Mouse (Mus musculus): ENCODE measurements around the gene Krtap28-13.
A peak's percentile ranks its signal among the peaks of the same experiment; 100 is the strongest.

Krtap28-13 gene

GRCm38 (mm10) chr1:83060643-83061042 is at the start of gene Krtap28-13:
Krtap28-13 (plus strand) TSS chr1:83060930.
- DNase-seq = no peak

GRCm38 (mm10) chr1:83014477-83014876 is 46.3 kb upstream of the Krtap28-13 start:
- no peak for DNase-seq

- no peak for DNase-seq
These were observed 45.3 kb upstream of the Krtap28-13 start for GRCm38 (mm10) chr1:83015329-83015879.

- no peak for DNase-seq
These were observed 44.2 kb upstream of the Krtap28-13 start for GRCm38 (mm10) chr1:83016556-83016955.

GRCm38 (mm10) chr1:83031950-83032349 is 28.8 kb upstream of the Krtap28-13 start:
- DNase-seq = no peak

GRCm38 (mm10) chr1:83032508-83032907 is 28.2 kb upstream of the Krtap28-13 start:
- DNase-seq = no peak

- no peak for DNase-seq
These were observed 26.2 kb upstream of the Krtap28-13 start for GRCm38 (mm10) chr1:83034509-83034908.

- DNase-seq = no peak
These were observed 23.6 kb upstream of the Krtap28-13 start for GRCm38 (mm10) chr1:83036892-83037667.

- peak; percentile 53 to 68 for DNase-seq
These were observed 22.5 kb upstream of the Krtap28-13 start, which contains the start of gene Slc19a3 for GRCm38 (mm10) chr1:83038109-83038672. Slc19a3 (minus strand) TSS chr1:83038448.

- no peak for DNase-seq
These were observed 21.6 kb upstream of the Krtap28-13 start for GRCm38 (mm10) chr1:83039080-83039479.

GRCm38 (mm10) chr1:83042380-83042779 is 18.4 kb upstream of the Krtap28-13 start, which contains the start of gene Krtap28-10:
Krtap28-10 (minus strand) TSS chr1:83042480.
- DNase-seq = no peak

GRCm38 (mm10) chr1:83044882-83045427 is 15.8 kb upstream of the Krtap28-13 start, which contains the start of gene Gm47969:
Gm47969 (plus strand) TSS chr1:83044932.
- no peak for DNase-seq

GRCm38 (mm10) chr1:83058481-83058880 is 2.2 kb upstream of the Krtap28-13 start:
- DNase-seq = no peak

- DNase-seq = no peak
These were observed 1.5 kb upstream of the Krtap28-13 start, which contains the start of gene A030005K14Rik for GRCm38 (mm10) chr1:83059278-83059677. A030005K14Rik (minus strand) TSS chr1:83059378.

GRCm38 (mm10) chr1:83064851-83065250 is 4.1 kb downstream of the Krtap28-13 start:
- DNase-seq = peak in 1 of 2 experiments; percentile 16

GRCm38 (mm10) chr1:83066577-83066976 is 5.8 kb downstream of the Krtap28-13 start:
- no peak for DNase-seq

GRCm38 (mm10) chr1:83067205-83067604 is 6.5 kb downstream of the Krtap28-13 start:
- DNase-seq = no peak

GRCm38 (mm10) chr1:83075526-83076189 is 14.9 kb downstream of the Krtap28-13 start:
- DNase-seq = no peak

GRCm38 (mm10) chr1:83076190-83076917 is 15.6 kb downstream of the Krtap28-13 start:
- DNase-seq = peak; percentile 13 to 47

GRCm38 (mm10) chr1:83077016-83077415 is 16.3 kb downstream of the Krtap28-13 start:
- DNase-seq = no peak

GRCm38 (mm10) chr1:83084790-83085189 is 24.1 kb downstream of the Krtap28-13 start:
- no peak for DNase-seq

GRCm38 (mm10) chr1:83091268-83091667 is 30.5 kb downstream of the Krtap28-13 start:
- no peak for DNase-seq

All from kidney, postnatal 4 days (tissue).